Mouse (Mus musculus): ENCODE results near the gene Ercc8. TPM values are rescaled to one million over a fixed set of nuclear protein-coding genes. Genes with fewer than 3 reads are reported as not detected.

Gene Ercc8
- polyA plus RNA-seq (2015; fragmentation: Nextera tagmentation; extraction: Ambion mirVana): 20.2 and 22.9 TPM in 2 replicates

GRCm38 (mm10) chr13:108158465-108159240 is at the start of gene Ercc8, which contains the start of gene Ndufaf2:
Gene Ercc8, plus strand, starts transcription at chr13:108158731.
Gene Ndufaf2, minus strand, starts transcription at chr13:108158623.
- peak within 1 kb of the TSS; percentile 74 for H3K4me2 ChIP-seq
- H3K9me3 ChIP-seq: no peaks in the 10 kb centered on the region
- under 1% methylated on average over 47 of the region's 47 CpGs for WGBS
- ATAC-seq (ENCODE audit: insufficient number of reproducible peaks, insufficient read depth, low FRiP score, low TSS enrichment, low read depth): peak; percentile 98
- H3K4me3 ChIP-seq: peak within 1 kb of the TSS; percentile 85
- H3K27ac ChIP-seq: no peak within 1 kb of the TSS
- peaks cover 13% of the 10 kb centered on the region for H3K4me1 ChIP-seq
- peaks cover 15% of the 10 kb centered on the region for H3K36me3 ChIP-seq
- H3K9ac ChIP-seq: peak within 1 kb of the TSS; percentile 82
- H3K27me3 ChIP-seq: no peaks in the 10 kb centered on the region

GRCm38 (mm10) chr13:108110929-108111328 is 47.6 kb upstream of the Ercc8 start:
- no peak overlapping the region for H3K9ac ChIP-seq
- no peak for ATAC-seq (ENCODE audit: insufficient number of reproducible peaks, insufficient read depth, low FRiP score, low TSS enrichment, low read depth)
- no peak overlapping the region for H3K27ac ChIP-seq
- H3K9me3 ChIP-seq: no peaks in the 10 kb centered on the region
- H3K4me3 ChIP-seq: no peak overlapping the region
- no peaks in the 10 kb centered on the region for H3K4me1 ChIP-seq
- no peaks in the 10 kb centered on the region for H3K36me3 ChIP-seq
- no peak overlapping the region for H3K4me2 ChIP-seq
- 86% methylated on average over 6 of the region's 6 CpGs for WGBS
- H3K27me3 ChIP-seq: no peaks in the 10 kb centered on the region

- H3K4me1 ChIP-seq: no peaks in the 10 kb centered on the region
- H3K4me3 ChIP-seq: no peak overlapping the region
- H3K9me3 ChIP-seq: no peaks in the 10 kb centered on the region
- no peak overlapping the region for H3K27ac ChIP-seq
- no peak overlapping the region for H3K9ac ChIP-seq
- H3K27me3 ChIP-seq: no peaks in the 10 kb centered on the region
- 92% methylated on average over 5 of the region's 5 CpGs for WGBS
- no peak for ATAC-seq (ENCODE audit: insufficient number of reproducible peaks, insufficient read depth, low FRiP score, low TSS enrichment, low read depth)
- no peak overlapping the region for H3K4me2 ChIP-seq
- no peaks in the 10 kb centered on the region for H3K36me3 ChIP-seq
Observed at GRCm38 (mm10) chr13:108113536-108113935, 45.0 kb upstream of the Ercc8 start.

- 66% methylated on average over 3 of the region's 3 CpGs for WGBS
- Histone ChIP-seq H3K27ac (no peak overlapping the region), H3K4me2 (no peak overlapping the region), H3K27me3 (no peaks in the 10 kb centered on the region), H3K4me1 (no peaks in the 10 kb centered on the region), H3K36me3 (no peaks in the 10 kb centered on the region), H3K9ac (no peak overlapping the region), H3K9me3 (no peaks in the 10 kb centered on the region), H3K4me3 (no peak overlapping the region)
- ATAC-seq (ENCODE audit: insufficient number of reproducible peaks, insufficient read depth, low FRiP score, low TSS enrichment, low read depth): no peak
Observed at GRCm38 (mm10) chr13:108114257-108114656, 44.3 kb upstream of the Ercc8 start.

DNA sequence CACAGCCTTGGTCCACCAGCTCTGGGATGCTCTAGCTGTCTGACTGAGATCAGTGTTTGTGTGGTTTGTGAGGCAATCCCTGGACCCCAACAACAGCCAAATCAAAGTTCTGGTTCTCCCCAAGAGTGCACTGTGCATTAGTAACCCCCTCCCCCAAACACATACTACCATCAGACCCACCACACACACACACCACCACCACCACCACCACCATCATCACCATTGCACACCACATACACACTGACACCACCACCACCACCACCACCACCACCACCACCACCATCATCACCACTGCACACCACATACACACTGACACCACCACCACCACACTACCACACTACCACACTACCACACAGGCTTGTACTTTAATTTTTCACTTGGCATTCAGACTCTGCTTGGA is 40.9 kb upstream of the Ercc8 start:
- Histone ChIP-seq H3K27me3 (no peaks in the 10 kb centered on the region), H3K4me2 (no peak overlapping the region), H3K36me3 (no peaks in the 10 kb centered on the region), H3K27ac (no peak overlapping the region), H3K9me3 (no peaks in the 10 kb centered on the region), H3K9ac (no peak overlapping the region), H3K4me1 (no peaks in the 10 kb centered on the region), H3K4me3 (no peak overlapping the region)
- ATAC-seq (ENCODE audit: insufficient number of reproducible peaks, insufficient read depth, low FRiP score, low TSS enrichment, low read depth): no peak

DNA sequence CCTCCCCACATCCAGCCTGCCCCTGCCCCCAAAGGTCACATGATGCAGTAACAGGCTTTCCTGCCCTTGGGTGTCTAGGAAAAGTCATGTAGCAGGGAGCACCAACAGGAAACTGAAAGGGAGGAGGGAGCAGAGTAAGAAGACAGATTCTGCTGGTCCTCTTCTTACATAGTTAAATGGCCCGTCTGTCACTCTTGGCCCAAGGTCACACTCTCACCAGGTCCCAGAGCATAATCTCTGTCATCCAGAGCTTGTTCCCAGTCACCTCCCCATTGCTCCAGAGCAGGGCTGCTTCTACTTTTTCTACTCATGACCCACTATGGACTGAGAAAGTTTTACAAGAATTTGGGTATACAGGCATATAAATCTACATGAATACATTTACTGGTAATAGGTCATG is 40.3 kb upstream of the Ercc8 start:
- H3K4me1 ChIP-seq: peaks cover 3% of the 10 kb centered on the region; the same call in 1 of the 2 replicates
- ATAC-seq (ENCODE audit: insufficient number of reproducible peaks, insufficient read depth, low FRiP score, low TSS enrichment, low read depth): no peak
- no peak overlapping the region for H3K27ac ChIP-seq
- H3K36me3 ChIP-seq: no peaks in the 10 kb centered on the region
- no peaks in the 10 kb centered on the region for H3K27me3 ChIP-seq
- H3K9ac ChIP-seq: no peak overlapping the region
- no peaks in the 10 kb centered on the region for H3K9me3 ChIP-seq
- WGBS: 44% methylated on average over 1 of the region's 1 CpGs
- no peak overlapping the region for H3K4me2 ChIP-seq
- no peak overlapping the region for H3K4me3 ChIP-seq

DNA sequence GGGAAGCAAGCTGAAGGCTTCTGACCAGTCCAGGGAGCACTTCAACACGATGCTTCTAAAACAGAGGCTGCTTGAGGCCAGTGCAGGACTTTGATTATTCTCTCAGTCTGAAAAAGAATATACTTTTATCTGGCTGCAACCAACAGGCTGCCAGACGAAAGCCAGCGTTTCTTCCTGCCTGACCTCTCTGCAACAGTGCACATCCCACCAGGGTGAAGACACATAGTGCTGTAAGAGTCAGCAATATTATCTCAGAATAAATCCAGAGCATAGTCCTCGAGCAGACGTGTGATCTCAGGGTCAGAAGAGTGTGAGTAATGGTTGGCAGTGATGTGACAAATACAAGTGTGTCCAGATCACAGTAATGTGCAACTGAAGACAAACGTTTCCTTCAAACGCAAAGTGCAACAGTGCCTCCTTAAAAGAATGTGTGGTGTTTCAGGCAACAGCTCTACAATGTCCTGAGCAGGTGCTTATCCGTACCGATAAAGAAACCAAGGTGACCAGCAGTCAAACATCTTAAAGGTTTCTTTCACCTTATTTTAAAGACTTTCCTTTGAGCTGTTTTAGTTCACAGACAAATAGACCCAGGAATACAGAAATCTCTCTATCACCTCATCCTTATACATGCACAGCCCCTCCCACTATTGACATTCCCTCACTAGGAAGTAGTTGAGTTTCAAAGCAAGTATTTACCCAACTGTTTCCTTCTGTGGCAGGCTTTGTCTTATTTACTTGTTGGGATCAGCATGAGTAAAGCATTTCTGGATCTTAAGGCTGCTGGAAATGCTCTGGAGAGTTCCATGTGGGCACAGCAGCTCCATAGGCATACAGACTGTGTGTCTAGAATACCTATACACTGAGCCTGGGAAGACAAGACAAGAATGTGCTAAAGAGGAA is 38.9 kb upstream of the Ercc8 start:
- Histone ChIP-seq H3K9ac (no peak overlapping the region), H3K4me2 (no peak overlapping the region), H3K4me1 (peaks cover 6% of the 10 kb centered on the region; the same call in 1 of the 2 replicates), H3K9me3 (no peaks in the 10 kb centered on the region), H3K27me3 (no peaks in the 10 kb centered on the region), H3K36me3 (no peaks in the 10 kb centered on the region), H3K27ac (no peak overlapping the region), H3K4me3 (no peak overlapping the region)
- 85% methylated on average over 9 of the region's 9 CpGs for WGBS
- no peak for ATAC-seq (ENCODE audit: insufficient number of reproducible peaks, insufficient read depth, low FRiP score, low TSS enrichment, low read depth)

- no peaks in the 10 kb centered on the region for H3K27me3 ChIP-seq
- peak overlapping the region; percentile 41 for H3K4me2 ChIP-seq
- H3K4me1 ChIP-seq: peaks cover 6% of the 10 kb centered on the region; the same call in 1 of the 2 replicates
- no peaks in the 10 kb centered on the region for H3K36me3 ChIP-seq
- H3K27ac ChIP-seq: no peak overlapping the region
- H3K9ac ChIP-seq: no peak overlapping the region
- H3K9me3 ChIP-seq: no peaks in the 10 kb centered on the region
- H3K4me3 ChIP-seq: no peak overlapping the region
- no peak for ATAC-seq (ENCODE audit: insufficient number of reproducible peaks, insufficient read depth, low FRiP score, low TSS enrichment, low read depth)
- WGBS: 20% methylated on average over 15 of the region's 15 CpGs
Observed at GRCm38 (mm10) chr13:108123109-108123723, 35.3 kb upstream of the Ercc8 start.

DNA sequence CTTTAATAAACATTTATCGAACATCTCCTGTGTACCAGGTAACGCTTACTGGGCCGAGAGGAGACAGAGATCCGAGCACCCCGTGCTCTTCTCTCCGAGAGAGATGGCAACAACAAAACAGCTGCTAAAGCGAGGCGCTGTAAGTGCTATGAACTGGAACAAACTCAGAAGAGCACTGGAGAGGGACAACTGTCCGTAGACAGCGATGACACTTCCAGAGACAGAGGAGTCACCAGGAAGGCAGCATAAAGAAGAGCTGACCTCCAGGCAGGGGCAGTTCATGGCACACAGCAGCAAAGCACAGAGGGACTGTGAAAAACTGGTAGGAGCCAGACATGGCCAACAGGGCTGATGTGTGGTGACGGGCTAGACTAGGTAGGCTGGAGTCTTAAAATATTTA is 34.4 kb upstream of the Ercc8 start:
- Histone ChIP-seq H3K4me3 (no peak overlapping the region), H3K9me3 (no peaks in the 10 kb centered on the region), H3K27me3 (no peaks in the 10 kb centered on the region), H3K4me1 (peaks cover 6% of the 10 kb centered on the region; the same call in 1 of the 2 replicates), H3K27ac (no peak overlapping the region), H3K9ac (no peak overlapping the region), H3K4me2 (no peak overlapping the region), H3K36me3 (no peaks in the 10 kb centered on the region)
- 83% methylated on average over 11 of the region's 11 CpGs for WGBS
- ATAC-seq (ENCODE audit: insufficient number of reproducible peaks, insufficient read depth, low FRiP score, low TSS enrichment, low read depth): no peak

- no peak for ATAC-seq (ENCODE audit: insufficient number of reproducible peaks, insufficient read depth, low FRiP score, low TSS enrichment, low read depth)
- Histone ChIP-seq H3K4me1 (peaks cover 6% of the 10 kb centered on the region; the same call in 1 of the 2 replicates), H3K36me3 (no peaks in the 10 kb centered on the region), H3K9me3 (no peaks in the 10 kb centered on the region), H3K27ac (no peak overlapping the region), H3K9ac (no peak overlapping the region), H3K27me3 (no peaks in the 10 kb centered on the region), H3K4me3 (no peak overlapping the region), H3K4me2 (no peak overlapping the region)
- 90% methylated on average over 2 of the region's 2 CpGs for WGBS
Observed at GRCm38 (mm10) chr13:108126246-108126645, 32.3 kb upstream of the Ercc8 start.

GRCm38 (mm10) chr13:108127130-108127529 is 31.4 kb upstream of the Ercc8 start:
- H3K9ac ChIP-seq: no peak overlapping the region
- no peaks in the 10 kb centered on the region for H3K36me3 ChIP-seq
- WGBS: 12% methylated on average over 1 of the region's 1 CpGs
- no peaks in the 10 kb centered on the region for H3K27me3 ChIP-seq
- no peak overlapping the region for H3K27ac ChIP-seq
- H3K4me1 ChIP-seq: peaks cover 6% of the 10 kb centered on the region; the same call in 1 of the 2 replicates
- no peak for ATAC-seq (ENCODE audit: insufficient number of reproducible peaks, insufficient read depth, low FRiP score, low TSS enrichment, low read depth)
- no peak overlapping the region for H3K4me2 ChIP-seq
- H3K4me3 ChIP-seq: no peak overlapping the region
- no peaks in the 10 kb centered on the region for H3K9me3 ChIP-seq
